Mouse (Mus musculus) hindbrain, embryonic 10.5 days (tissue): ENCODE data around the gene Kcnj4. TPM values are rescaled to one million over a fixed set of nuclear protein-coding genes. Genes with fewer than 3 reads are reported as not detected.

Experiments
- DNase-seq: peaks from one replicate; pipeline ENCODE4 v3.0.0-alpha.2; 2017; ENCODE audit warnings: low spot score
- H3K27ac ChIP-seq: fragments of 300-500 bp; sonication (generic); 2 replicates; pipeline ENCODE4 v1.5.1; 2016; ENCODE audit warnings: mild to moderate bottlenecking, moderate library complexity
- H3K27me3 ChIP-seq: fragments of 300-500 bp; sonication (generic); 2 replicates; pipeline ENCODE4 v1.6.1; 2016; ENCODE audit warnings: mild to moderate bottlenecking; ENCODE audit not compliant: poor library complexity, insufficient read depth, severe bottlenecking
- H3K36me3 ChIP-seq: fragments of 300-500 bp; sonication (generic); 2 replicates; pipeline ENCODE4 v1.6.1; 2016; ENCODE audit warnings: mild to moderate bottlenecking, moderate library complexity
- H3K4me1 ChIP-seq: fragments of 300-500 bp; sonication (generic); replicated peaks from 2 replicates; pipeline ENCODE4 v1.6.1; 2016; ENCODE audit warnings: mild to moderate bottlenecking
- H3K4me3 ChIP-seq: fragments of 300-500 bp; sonication (generic); 2 replicates; pipeline ENCODE4 v1.5.1; 2016; ENCODE audit warnings: mild to moderate bottlenecking, moderate library complexity
- H3K9me3 ChIP-seq: fragments of 300-500 bp; sonication (generic); 2 replicates; pipeline ENCODE4 v1.6.1; 2016; ENCODE audit warnings: mild to moderate bottlenecking, moderate library complexity
- WGBS: fragments of 180-500 bp; shearing (Covaris S2); methylation state at CpG from one replicate; pipeline ENCODE4 v1.1.7; 2016; 5-methylcytosine and 5-hydroxymethylcytosine counted together
- polyA plus RNA-seq: library from polyadenylated mRNA; unstranded; fragments of >200 nt; fragmentation: Nextera tagmentation; extraction: Ambion mirVana; gene quantifications from 2 replicates; pipeline ENCODE4 v1.2.1, GENCODE M21; 2016

Gene Kcnj4
- not detected in 2 replicates for polyA plus RNA-seq

GRCm38 (mm10) chr15:79504707-79505452 lies at the start of gene Kcnj4:
TSS of gene Kcnj4 (minus strand) at chr15:79505241.
- peak; percentile 48 for DNase-seq
- H3K36me3 ChIP-seq = no peaks in the 10 kb centered on the region
- H3K27ac ChIP-seq = peak within 1 kb of the TSS; percentile 76
- WGBS = under 1% methylated on average over 60 of the region's 60 CpGs
- H3K4me3 ChIP-seq = peak within 1 kb of the TSS; percentile 72
- H3K27me3 ChIP-seq = peaks cover 100% of the 10 kb centered on the region
- peaks cover 38% of the 10 kb centered on the region for H3K4me1 ChIP-seq
- H3K9me3 ChIP-seq = no peaks in the 10 kb centered on the region

GRCm38 (mm10) chr15:79552566-79552965 lies 47.5 kb upstream of the Kcnj4 start:
- H3K4me1 ChIP-seq = no peaks in the 10 kb centered on the region
- H3K4me3 ChIP-seq = no peak overlapping the region
- no peaks in the 10 kb centered on the region for H3K9me3 ChIP-seq
- H3K27me3 ChIP-seq = peaks cover 6% of the 10 kb centered on the region; the same call in 1 of the 2 replicates
- WGBS = 81% methylated on average over 5 of the region's 5 CpGs
- H3K36me3 ChIP-seq = no peaks in the 10 kb centered on the region
- no peak for DNase-seq
- H3K27ac ChIP-seq = no peak overlapping the region

GRCm38 (mm10) chr15:79548226-79548625 lies 43.2 kb upstream of the Kcnj4 start:
- H3K9me3 ChIP-seq = no peaks in the 10 kb centered on the region
- DNase-seq = no peak
- 96% methylated on average over 2 of the region's 2 CpGs for WGBS
- H3K27ac ChIP-seq = no peak overlapping the region
- H3K4me1 ChIP-seq = peaks cover 24% of the 10 kb centered on the region
- H3K27me3 ChIP-seq = peaks cover 6% of the 10 kb centered on the region; the same call in 1 of the 2 replicates
- H3K36me3 ChIP-seq = peaks cover 16% of the 10 kb centered on the region
- H3K4me3 ChIP-seq = no peak overlapping the region

GRCm38 (mm10) chr15:79547289-79547820 lies 42.3 kb upstream of the Kcnj4 start:
- H3K36me3 ChIP-seq = peaks cover 25% of the 10 kb centered on the region
- H3K27me3 ChIP-seq = peaks cover 6% of the 10 kb centered on the region; the same call in 1 of the 2 replicates
- 78% methylated on average over 17 of the region's 17 CpGs for WGBS
- peak overlapping the region; percentile 100 for H3K27ac ChIP-seq
- no peak for DNase-seq
- H3K4me3 ChIP-seq = peak overlapping the region; percentile 76
- peaks cover 24% of the 10 kb centered on the region for H3K4me1 ChIP-seq
- H3K9me3 ChIP-seq = no peaks in the 10 kb centered on the region

- DNase-seq = peak; percentile 99
- H3K27me3 ChIP-seq = peaks cover 6% of the 10 kb centered on the region; the same call in 1 of the 2 replicates
- H3K4me3 ChIP-seq = peak within 1 kb of the TSS; percentile 76
- no peaks in the 10 kb centered on the region for H3K9me3 ChIP-seq
- H3K4me1 ChIP-seq = peaks cover 24% of the 10 kb centered on the region
- 2% methylated on average over 84 of the region's 84 CpGs for WGBS
- H3K36me3 ChIP-seq = peaks cover 32% of the 10 kb centered on the region
- H3K27ac ChIP-seq = peak within 1 kb of the TSS; percentile 100
Observed at GRCm38 (mm10) chr15:79546410-79547288, 41.6 kb upstream of the Kcnj4 start, which contains the start of gene Ddx17. TSS of gene Ddx17 (minus strand) at chr15:79546741.

- DNase-seq = no peak
- H3K9me3 ChIP-seq = no peaks in the 10 kb centered on the region
- peak overlapping the region; percentile 100 for H3K27ac ChIP-seq
- peaks cover 24% of the 10 kb centered on the region for H3K4me1 ChIP-seq
- under 1% methylated on average over 52 of the region's 52 CpGs for WGBS
- H3K27me3 ChIP-seq = peaks cover 6% of the 10 kb centered on the region; the same call in 1 of the 2 replicates
- peak overlapping the region; percentile 76 for H3K4me3 ChIP-seq
- H3K36me3 ChIP-seq = peaks cover 39% of the 10 kb centered on the region
Observed at GRCm38 (mm10) chr15:79545921-79546399, 40.9 kb upstream of the Kcnj4 start.

GRCm38 (mm10) chr15:79545496-79545895 lies 40.5 kb upstream of the Kcnj4 start:
- H3K4me1 ChIP-seq = peaks cover 24% of the 10 kb centered on the region
- H3K9me3 ChIP-seq = no peaks in the 10 kb centered on the region
- H3K36me3 ChIP-seq = peaks cover 43% of the 10 kb centered on the region
- WGBS = 7% methylated on average over 3 of the region's 3 CpGs
- H3K4me3 ChIP-seq = peak overlapping the region; percentile 76
- H3K27ac ChIP-seq = peak overlapping the region; percentile 100
- no peak for DNase-seq
- peaks cover 6% of the 10 kb centered on the region; the same call in 1 of the 2 replicates for H3K27me3 ChIP-seq

GRCm38 (mm10) chr15:79543968-79544367 lies 38.9 kb upstream of the Kcnj4 start:
- H3K36me3 ChIP-seq = peaks cover 59% of the 10 kb centered on the region
- DNase-seq = no peak
- no peaks in the 10 kb centered on the region for H3K9me3 ChIP-seq
- H3K27ac ChIP-seq = no peak overlapping the region
- peak overlapping the region; percentile 76 for H3K4me3 ChIP-seq
- H3K27me3 ChIP-seq = peaks cover 6% of the 10 kb centered on the region; the same call in 1 of the 2 replicates
- 96% methylated on average over 3 of the region's 3 CpGs for WGBS
- peaks cover 24% of the 10 kb centered on the region for H3K4me1 ChIP-seq

- Histone ChIP-seq H3K4me3 (no peak overlapping the region), H3K27me3 (no peaks in the 10 kb centered on the region), H3K9me3 (no peaks in the 10 kb centered on the region), H3K36me3 (peaks cover 100% of the 10 kb centered on the region), H3K4me1 (no peaks in the 10 kb centered on the region; the same call in 1 of the 2 replicates), H3K27ac (no peak overlapping the region)
- 94% methylated on average over 3 of the region's 3 CpGs for WGBS
- DNase-seq = no peak
Observed at GRCm38 (mm10) chr15:79533796-79534195, 28.8 kb upstream of the Kcnj4 start.

- Histone ChIP-seq H3K36me3 (peaks cover 98% of the 10 kb centered on the region), H3K4me1 (no peaks in the 10 kb centered on the region; the same call in 1 of the 2 replicates), H3K27me3 (no peaks in the 10 kb centered on the region), H3K27ac (no peak overlapping the region), H3K4me3 (no peak overlapping the region), H3K9me3 (no peaks in the 10 kb centered on the region)
- DNase-seq = no peak
- WGBS = 90% methylated on average over 7 of the region's 7 CpGs
Observed at GRCm38 (mm10) chr15:79529935-79530334, 24.9 kb upstream of the Kcnj4 start.

GRCm38 (mm10) chr15:79527991-79528639 lies 23.1 kb upstream of the Kcnj4 start:
- Histone ChIP-seq H3K36me3 (peaks cover 79% of the 10 kb centered on the region), H3K27ac (no peak overlapping the region), H3K4me1 (no peaks in the 10 kb centered on the region; the same call in 1 of the 2 replicates), H3K9me3 (no peaks in the 10 kb centered on the region), H3K27me3 (no peaks in the 10 kb centered on the region), H3K4me3 (no peak overlapping the region)
- 86% methylated on average over 5 of the region's 5 CpGs for WGBS
- no peak for DNase-seq

GRCm38 (mm10) chr15:79527192-79527591 lies 22.2 kb upstream of the Kcnj4 start:
- 85% methylated on average over 4 of the region's 4 CpGs for WGBS
- H3K4me3 ChIP-seq = no peak overlapping the region
- H3K27ac ChIP-seq = no peak overlapping the region
- no peak for DNase-seq
- H3K9me3 ChIP-seq = no peaks in the 10 kb centered on the region
- H3K27me3 ChIP-seq = no peaks in the 10 kb centered on the region
- no peaks in the 10 kb centered on the region; the same call in 1 of the 2 replicates for H3K4me1 ChIP-seq
- H3K36me3 ChIP-seq = peaks cover 70% of the 10 kb centered on the region
